Mouse (Mus musculus): ENCODE measurements at regions not wholly inside any gene's neighbourhood (a gene's known extent, or its start where the extent isn't known, plus 50 kb on each side); places are given as distances from the start of the nearest gene placed in this dataset.

GRCm38 (mm10) chr13:70165511-70166225 lies 363.5 kb downstream of the Med10 start:
- Histone ChIP-seq H3K4me1 (ENCODE audit: control insufficient read depth, insufficient read depth, insufficient read length, low read length) (no peaks in the 10 kb centered on the region), H3K4me3 (ENCODE audit: low read depth, low read length) (no peak overlapping the region), H3K27ac (ENCODE audit: insufficient read depth, low read depth, low read length) (no peak overlapping the region), H3K27me3 (ENCODE audit: control insufficient read depth, insufficient read depth, low read length) (no peaks in the 10 kb centered on the region; the same call in 1 of the 2 replicates), H3K36me3 (ENCODE audit: control insufficient read depth, insufficient read depth, low read length) (no peaks in the 10 kb centered on the region)
- no peak for TF ChIP-seq CTCF (IDR thresholded peaks at IDR 0.05; ENCODE audit: extremely low read depth, insufficient read length, insufficient replicate concordance, low read depth, low read length)
- TF ChIP-seq POLR2A (IDR thresholded peaks at IDR 0.05; ENCODE audit: low read depth, low read length) = no peak
- WGBS = 78% methylated on average over 15 of the region's 15 CpGs

- H3K4me3 ChIP-seq (ENCODE audit: low read depth, low read length) = no peak overlapping the region
- WGBS = 72% methylated on average over 4 of the region's 4 CpGs
- H3K27ac ChIP-seq (ENCODE audit: insufficient read depth, low read depth, low read length) = no peak overlapping the region
- H3K4me1 ChIP-seq (ENCODE audit: control insufficient read depth, insufficient read depth, insufficient read length, low read length) = no peaks in the 10 kb centered on the region
- H3K36me3 ChIP-seq (ENCODE audit: control insufficient read depth, insufficient read depth, low read length) = no peaks in the 10 kb centered on the region
- TF ChIP-seq CTCF (IDR thresholded peaks at IDR 0.05; ENCODE audit: extremely low read depth, insufficient read length, insufficient replicate concordance, low read depth, low read length) = no peak
- no peaks in the 10 kb centered on the region; the same call in 1 of the 2 replicates for H3K27me3 ChIP-seq (ENCODE audit: control insufficient read depth, insufficient read depth, low read length)
Measured at GRCm38 (mm10) chr13:70167747-70168146, 365.6 kb downstream of the Med10 start.

GRCm38 (mm10) chr13:70168906-70169305 lies 366.7 kb downstream of the Med10 start:
- no peak for TF ChIP-seq CTCF (IDR thresholded peaks at IDR 0.05; ENCODE audit: extremely low read depth, insufficient read length, insufficient replicate concordance, low read depth, low read length)
- TF ChIP-seq POLR2A (IDR thresholded peaks at IDR 0.05; ENCODE audit: low read depth, low read length) = no peak
- Histone ChIP-seq H3K4me1 (ENCODE audit: control insufficient read depth, insufficient read depth, insufficient read length, low read length) (no peaks in the 10 kb centered on the region), H3K27ac (ENCODE audit: insufficient read depth, low read depth, low read length) (no peak overlapping the region), H3K36me3 (ENCODE audit: control insufficient read depth, insufficient read depth, low read length) (no peaks in the 10 kb centered on the region), H3K4me3 (ENCODE audit: low read depth, low read length) (no peak overlapping the region), H3K27me3 (ENCODE audit: control insufficient read depth, insufficient read depth, low read length) (no peaks in the 10 kb centered on the region; the same call in 1 of the 2 replicates)
- 83% methylated on average over 3 of the region's 3 CpGs for WGBS

DNA sequence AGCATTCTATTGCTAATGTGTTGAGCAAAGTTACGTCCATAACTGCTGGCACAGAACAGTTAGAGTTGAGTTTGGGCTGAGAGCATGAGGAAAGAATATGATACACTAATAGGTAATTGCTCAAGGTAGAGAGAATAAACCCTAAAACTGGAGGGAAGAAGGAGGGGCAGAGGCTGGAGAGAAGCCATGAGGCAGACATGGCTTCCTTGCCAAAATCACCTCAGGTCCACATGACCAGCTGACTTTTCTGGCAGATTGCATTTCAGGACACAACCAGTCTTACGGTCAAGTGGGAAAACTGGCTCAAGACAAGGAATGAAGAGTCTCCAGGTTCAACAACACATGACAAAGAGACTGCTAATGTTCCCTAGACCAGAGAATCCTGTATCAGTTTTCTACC lies 374.9 kb downstream of the Med10 start:
- H3K27ac ChIP-seq (ENCODE audit: insufficient read depth, low read depth, low read length) = no peak overlapping the region
- no peaks in the 10 kb centered on the region for H3K4me1 ChIP-seq (ENCODE audit: control insufficient read depth, insufficient read depth, insufficient read length, low read length)
- no peaks in the 10 kb centered on the region for H3K36me3 ChIP-seq (ENCODE audit: control insufficient read depth, insufficient read depth, low read length)
- 86% methylated on average over 2 of the region's 2 CpGs for WGBS
- TF ChIP-seq CTCF (IDR thresholded peaks at IDR 0.05; ENCODE audit: extremely low read depth, insufficient read length, insufficient replicate concordance, low read depth, low read length) = no peak
- TF ChIP-seq POLR2A (IDR thresholded peaks at IDR 0.05; ENCODE audit: low read depth, low read length) = no peak
- no peaks in the 10 kb centered on the region for H3K27me3 ChIP-seq (ENCODE audit: control insufficient read depth, insufficient read depth, low read length)
- no peak overlapping the region for H3K4me3 ChIP-seq (ENCODE audit: low read depth, low read length)

- 39% methylated on average over 8 of the region's 8 CpGs for WGBS
Measured at GRCm38 (mm10) chr13:70178073-70178491, 375.9 kb downstream of the Med10 start.

DNA sequence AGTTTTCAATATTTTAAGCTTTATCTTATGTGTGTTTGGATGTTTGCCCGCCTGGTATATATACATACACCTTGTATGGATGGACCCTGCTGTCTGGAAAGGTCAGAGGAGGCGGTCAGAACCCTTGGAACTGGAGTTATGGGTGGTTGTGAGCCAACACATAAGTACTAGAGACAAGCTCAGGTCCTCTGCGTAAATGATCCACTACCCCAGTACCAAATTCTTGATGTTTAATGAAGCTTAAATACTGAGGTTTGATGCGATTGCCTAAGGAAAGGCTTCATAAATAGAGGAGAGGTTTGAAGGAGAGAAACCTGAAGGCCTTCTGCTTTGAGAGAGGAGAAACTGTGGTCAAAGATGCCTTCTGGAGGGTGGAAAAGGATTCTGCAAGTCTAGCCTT lies 388.8 kb downstream of the Med10 start:
- TF ChIP-seq POLR2A (IDR thresholded peaks at IDR 0.05; ENCODE audit: low read depth, low read length) (no peak), CTCF (IDR thresholded peaks at IDR 0.05; ENCODE audit: extremely low read depth, insufficient read length, insufficient replicate concordance, low read depth, low read length) (no peak)
- 73% methylated on average over 4 of the region's 4 CpGs for WGBS
- no peaks in the 10 kb centered on the region for H3K27me3 ChIP-seq (ENCODE audit: control insufficient read depth, insufficient read depth, low read length)

More at GRCm38 (mm10) chr13:70178073-70178491, 375.9 kb downstream of the Med10 start:
- H3K27ac ChIP-seq (ENCODE audit: insufficient read depth, low read depth, low read length) = no peak overlapping the region
- TF ChIP-seq POLR2A (IDR thresholded peaks at IDR 0.05; ENCODE audit: low read depth, low read length) (no peak), CTCF (IDR thresholded peaks at IDR 0.05; ENCODE audit: extremely low read depth, insufficient read length, insufficient replicate concordance, low read depth, low read length) (no peak)
- no peaks in the 10 kb centered on the region for H3K4me1 ChIP-seq (ENCODE audit: control insufficient read depth, insufficient read depth, insufficient read length, low read length)
- no peak overlapping the region for H3K4me3 ChIP-seq (ENCODE audit: low read depth, low read length)
- no peaks in the 10 kb centered on the region for H3K36me3 ChIP-seq (ENCODE audit: control insufficient read depth, insufficient read depth, low read length)
- no peaks in the 10 kb centered on the region for H3K27me3 ChIP-seq (ENCODE audit: control insufficient read depth, insufficient read depth, low read length)

DNA sequence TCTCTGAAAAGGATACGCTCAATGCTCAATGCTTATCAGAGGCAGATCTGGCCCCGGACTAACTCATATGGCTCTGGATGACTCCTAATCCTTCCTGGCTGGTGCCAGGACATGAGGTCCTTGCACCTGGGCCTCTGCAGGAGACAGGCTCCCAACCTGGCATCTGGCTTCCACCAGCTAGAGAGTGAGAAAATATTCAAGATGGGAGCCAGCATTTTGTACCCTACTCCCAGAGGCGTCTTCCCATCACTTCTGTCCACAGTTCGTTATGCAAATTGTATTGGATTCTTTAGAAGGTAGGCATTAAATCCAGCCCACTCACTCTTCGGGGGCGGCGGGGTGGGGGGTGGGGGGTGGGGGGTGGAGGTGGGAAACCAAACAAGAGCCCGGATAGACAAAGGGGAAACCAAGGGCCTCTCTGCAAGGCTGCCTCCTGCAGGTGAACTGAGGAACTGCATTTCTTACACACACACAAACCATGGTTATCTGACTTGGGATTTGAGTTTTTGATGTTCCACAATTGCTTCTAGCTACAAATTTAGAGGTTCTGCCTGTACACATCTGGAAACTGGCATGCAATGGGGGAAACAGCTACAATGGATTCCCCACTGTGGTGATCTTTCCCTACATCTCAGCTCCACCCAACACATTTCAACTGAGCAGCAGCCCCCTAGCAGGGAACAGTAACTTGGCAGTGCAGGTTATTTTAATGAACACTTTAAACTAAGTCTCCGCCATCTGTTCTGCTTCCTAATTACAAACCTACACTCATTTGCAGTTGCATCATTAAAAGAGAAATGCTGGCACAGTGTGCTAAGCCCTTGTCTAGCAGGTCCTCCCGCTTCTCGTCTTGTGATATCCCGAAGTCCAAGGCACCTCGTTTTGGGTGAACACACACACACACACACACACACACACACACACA lies 390.2 kb downstream of the Med10 start:
- H3K27ac ChIP-seq (ENCODE audit: insufficient read depth, low read depth, low read length) = no peak overlapping the region
- TF ChIP-seq CTCF (IDR thresholded peaks at IDR 0.05; ENCODE audit: extremely low read depth, insufficient read length, insufficient replicate concordance, low read depth, low read length) (no peak), POLR2A (IDR thresholded peaks at IDR 0.05; ENCODE audit: low read depth, low read length) (no peak)
- H3K36me3 ChIP-seq (ENCODE audit: control insufficient read depth, insufficient read depth, low read length) = no peaks in the 10 kb centered on the region
- no peaks in the 10 kb centered on the region for H3K27me3 ChIP-seq (ENCODE audit: control insufficient read depth, insufficient read depth, low read length)
- H3K4me3 ChIP-seq (ENCODE audit: low read depth, low read length) = no peak overlapping the region
- 86% methylated on average over 13 of the region's 13 CpGs for WGBS
- H3K4me1 ChIP-seq (ENCODE audit: control insufficient read depth, insufficient read depth, insufficient read length, low read length) = no peaks in the 10 kb centered on the region

More for the DNA sequence above, 388.8 kb downstream of the Med10 start:
- Histone ChIP-seq H3K4me3 (ENCODE audit: low read depth, low read length) (no peak overlapping the region), H3K4me1 (ENCODE audit: control insufficient read depth, insufficient read depth, insufficient read length, low read length) (no peaks in the 10 kb centered on the region), H3K36me3 (ENCODE audit: control insufficient read depth, insufficient read depth, low read length) (no peaks in the 10 kb centered on the region), H3K27ac (ENCODE audit: insufficient read depth, low read depth, low read length) (no peak overlapping the region)

Data from small intestine, adult 2 months (tissue).